Mouse (Mus musculus): ENCODE measurements at regions not wholly inside any gene's neighbourhood (a gene's known extent, or its start where the extent isn't known, plus 50 kb on each side); places are given as distances from the start of the nearest gene placed in this dataset.

- no peak overlapping the region for H3K27ac ChIP-seq (ENCODE audit: insufficient read depth, low read length)
- H3K4me1 ChIP-seq (ENCODE audit: control insufficient read depth, insufficient read depth, low read length): no peaks in the 10 kb centered on the region
- no peak overlapping the region for H3K4me3 ChIP-seq (ENCODE audit: insufficient read depth, low read length)
- TF ChIP-seq CTCF (IDR thresholded peaks at IDR 0.05; ENCODE audit: borderline replicate concordance, insufficient read depth, low read length): no peak
- TF ChIP-seq POLR2A (IDR thresholded peaks at IDR 0.05; ENCODE audit: low read depth, low read length): no peak
Measured at GRCm38 (mm10) chr10:17408781-17409180, 314.2 kb upstream of the Cited2 start.

- Histone ChIP-seq H3K27ac (ENCODE audit: insufficient read depth, low read length) (no peak overlapping the region), H3K4me3 (ENCODE audit: insufficient read depth, low read length) (no peak overlapping the region), H3K4me1 (ENCODE audit: control insufficient read depth, insufficient read depth, low read length) (no peaks in the 10 kb centered on the region)
- TF ChIP-seq CTCF (IDR thresholded peaks at IDR 0.05; ENCODE audit: borderline replicate concordance, insufficient read depth, low read length): no peak
- no peak for TF ChIP-seq POLR2A (IDR thresholded peaks at IDR 0.05; ENCODE audit: low read depth, low read length)
Measured at GRCm38 (mm10) chr10:17411300-17411987, 311.6 kb upstream of the Cited2 start.

GRCm38 (mm10) chr10:17415112-17415511 is 307.9 kb upstream of the Cited2 start:
- TF ChIP-seq POLR2A (IDR thresholded peaks at IDR 0.05; ENCODE audit: low read depth, low read length) (no peak), CTCF (IDR thresholded peaks at IDR 0.05; ENCODE audit: borderline replicate concordance, insufficient read depth, low read length) (no peak)
- H3K27ac ChIP-seq (ENCODE audit: insufficient read depth, low read length): no peak overlapping the region
- peaks cover 5% of the 10 kb centered on the region; the same call in 1 of the 2 replicates for H3K4me1 ChIP-seq (ENCODE audit: control insufficient read depth, insufficient read depth, low read length)
- no peak overlapping the region for H3K4me3 ChIP-seq (ENCODE audit: insufficient read depth, low read length)

GRCm38 (mm10) chr10:17416121-17416520 is 306.9 kb upstream of the Cited2 start:
- H3K27ac ChIP-seq (ENCODE audit: insufficient read depth, low read length): no peak overlapping the region
- peaks cover 5% of the 10 kb centered on the region; the same call in 1 of the 2 replicates for H3K4me1 ChIP-seq (ENCODE audit: control insufficient read depth, insufficient read depth, low read length)
- no peak for TF ChIP-seq CTCF (IDR thresholded peaks at IDR 0.05; ENCODE audit: borderline replicate concordance, insufficient read depth, low read length)
- TF ChIP-seq POLR2A (IDR thresholded peaks at IDR 0.05; ENCODE audit: low read depth, low read length): no peak
- no peak overlapping the region for H3K4me3 ChIP-seq (ENCODE audit: insufficient read depth, low read length)

GRCm38 (mm10) chr10:17417394-17417793 is 305.6 kb upstream of the Cited2 start:
- TF ChIP-seq CTCF (IDR thresholded peaks at IDR 0.05; ENCODE audit: borderline replicate concordance, insufficient read depth, low read length): no peak
- H3K4me1 ChIP-seq (ENCODE audit: control insufficient read depth, insufficient read depth, low read length): peaks cover 5% of the 10 kb centered on the region; the same call in 1 of the 2 replicates
- H3K4me3 ChIP-seq (ENCODE audit: insufficient read depth, low read length): no peak overlapping the region
- no peak overlapping the region for H3K27ac ChIP-seq (ENCODE audit: insufficient read depth, low read length)

GRCm38 (mm10) chr10:17418227-17418685 is 304.8 kb upstream of the Cited2 start:
- H3K27ac ChIP-seq (ENCODE audit: insufficient read depth, low read length): no peak overlapping the region
- TF ChIP-seq CTCF (IDR thresholded peaks at IDR 0.05; ENCODE audit: borderline replicate concordance, insufficient read depth, low read length): no peak
- TF ChIP-seq POLR2A (IDR thresholded peaks at IDR 0.05; ENCODE audit: low read depth, low read length): no peak

GRCm38 (mm10) chr10:17423584-17424278 is 299.3 kb upstream of the Cited2 start:
- no peak for TF ChIP-seq POLR2A (IDR thresholded peaks at IDR 0.05; ENCODE audit: low read depth, low read length)
- TF ChIP-seq CTCF (IDR thresholded peaks at IDR 0.05; ENCODE audit: borderline replicate concordance, insufficient read depth, low read length): no peak
- no peak overlapping the region for H3K27ac ChIP-seq (ENCODE audit: insufficient read depth, low read length)

More at GRCm38 (mm10) chr10:17418227-17418685, 304.8 kb upstream of the Cited2 start:
- Histone ChIP-seq H3K4me3 (ENCODE audit: insufficient read depth, low read length) (no peak overlapping the region), H3K4me1 (ENCODE audit: control insufficient read depth, insufficient read depth, low read length) (peaks cover 5% of the 10 kb centered on the region; the same call in 1 of the 2 replicates)

GRCm38 (mm10) chr10:17426197-17426596 is 296.8 kb upstream of the Cited2 start:
- TF ChIP-seq CTCF (IDR thresholded peaks at IDR 0.05; ENCODE audit: borderline replicate concordance, insufficient read depth, low read length) (no peak), POLR2A (IDR thresholded peaks at IDR 0.05; ENCODE audit: low read depth, low read length) (no peak)
- no peaks in the 10 kb centered on the region for H3K4me1 ChIP-seq (ENCODE audit: control insufficient read depth, insufficient read depth, low read length)
- no peak overlapping the region for H3K4me3 ChIP-seq (ENCODE audit: insufficient read depth, low read length)
- no peak overlapping the region for H3K27ac ChIP-seq (ENCODE audit: insufficient read depth, low read length)

More at GRCm38 (mm10) chr10:17423584-17424278, 299.3 kb upstream of the Cited2 start:
- no peak overlapping the region for H3K4me3 ChIP-seq (ENCODE audit: insufficient read depth, low read length)
- no peaks in the 10 kb centered on the region for H3K4me1 ChIP-seq (ENCODE audit: control insufficient read depth, insufficient read depth, low read length)

- TF ChIP-seq CTCF (IDR thresholded peaks at IDR 0.05; ENCODE audit: borderline replicate concordance, insufficient read depth, low read length) (no peak), POLR2A (IDR thresholded peaks at IDR 0.05; ENCODE audit: low read depth, low read length) (no peak)
- H3K4me3 ChIP-seq (ENCODE audit: insufficient read depth, low read length): no peak overlapping the region
- no peak overlapping the region for H3K27ac ChIP-seq (ENCODE audit: insufficient read depth, low read length)
- H3K4me1 ChIP-seq (ENCODE audit: control insufficient read depth, insufficient read depth, low read length): no peaks in the 10 kb centered on the region
Measured at GRCm38 (mm10) chr10:17427316-17427715, 295.7 kb upstream of the Cited2 start.

GRCm38 (mm10) chr10:17428315-17428714 is 294.7 kb upstream of the Cited2 start:
- no peaks in the 10 kb centered on the region for H3K4me1 ChIP-seq (ENCODE audit: control insufficient read depth, insufficient read depth, low read length)
- H3K27ac ChIP-seq (ENCODE audit: insufficient read depth, low read length): no peak overlapping the region
- H3K4me3 ChIP-seq (ENCODE audit: insufficient read depth, low read length): no peak overlapping the region
- no peak for TF ChIP-seq CTCF (IDR thresholded peaks at IDR 0.05; ENCODE audit: borderline replicate concordance, insufficient read depth, low read length)
